Mouse (Mus musculus) heart, adult 8-10 months (tissue): ENCODE measurements around the gene Fbf1. TPM values are rescaled to one million over a fixed set of nuclear protein-coding genes. Genes with fewer than 3 reads are reported as not detected.

Source experiments
- DNase-seq: peaks from one replicate; pipeline ENCODE4 v3.0.0; 2022; ENCODE audit warnings: low spot score
- total RNA-seq, 4 experiments: library from RNA; stranded (reverse); gene quantifications; 2 replicates each; pipeline ENCODE4 v1.2.4; 2022

The Fbf1 gene
- total RNA-seq, 4 experiments from 2014 or later: 14.5 to 16.4 (median 15.2) TPM

DNA sequence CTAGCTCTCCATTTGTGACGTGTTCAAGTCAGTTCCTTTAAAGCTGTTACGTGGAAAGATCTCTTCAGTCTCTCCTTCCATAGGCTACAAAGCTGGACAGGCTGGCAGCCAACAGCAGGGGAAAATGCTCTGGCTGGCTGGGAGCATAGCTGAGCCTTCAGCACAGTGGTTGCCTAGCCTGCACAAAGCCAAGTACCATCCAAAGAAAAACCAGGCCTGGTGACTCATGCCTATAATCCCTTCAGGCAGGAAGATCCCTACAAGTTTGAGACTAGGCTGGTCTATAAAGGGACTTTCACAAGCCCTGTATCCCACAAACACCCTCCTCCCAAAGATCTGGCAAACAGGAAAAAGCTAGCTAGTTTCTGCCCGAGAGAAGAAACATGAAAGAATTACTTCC is 17.9 kb upstream of the Fbf1 start:
- DNase-seq: no peak

DNA sequence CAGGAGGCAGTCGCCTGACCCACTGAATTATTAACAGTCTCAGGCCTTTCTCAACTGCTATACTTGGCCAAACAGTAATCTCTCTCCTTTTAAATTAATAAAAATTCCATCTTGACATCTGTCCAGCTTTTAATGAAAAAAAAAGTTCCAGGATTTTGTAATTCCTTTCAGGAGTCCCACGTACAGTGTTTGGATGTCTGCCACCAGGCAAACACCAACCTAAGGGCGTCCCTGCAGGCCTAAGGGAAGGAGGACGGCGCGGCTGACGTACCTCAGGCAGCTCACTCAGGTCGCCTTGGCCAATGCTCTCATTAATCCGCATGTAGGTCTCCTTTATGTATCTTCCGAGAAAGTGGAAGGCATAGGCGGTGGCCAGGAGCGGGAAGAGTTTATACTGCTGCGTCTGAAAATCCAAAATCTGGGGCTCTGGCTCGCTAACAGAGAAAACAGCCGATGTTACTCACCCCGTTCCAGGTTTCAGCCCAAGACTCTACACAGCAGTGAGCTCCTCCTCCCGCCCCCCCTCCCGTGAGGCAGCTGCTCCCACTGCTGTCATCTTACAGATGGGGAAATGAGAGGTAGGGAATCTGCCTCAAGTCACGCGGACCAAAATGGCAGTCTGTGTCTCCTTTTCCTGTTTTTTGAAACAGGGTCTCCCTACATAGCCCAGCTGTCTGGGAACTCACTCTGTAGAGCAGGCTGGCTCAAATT is 10.6 kb upstream of the Fbf1 start:
- DNase-seq: no peak

DNA sequence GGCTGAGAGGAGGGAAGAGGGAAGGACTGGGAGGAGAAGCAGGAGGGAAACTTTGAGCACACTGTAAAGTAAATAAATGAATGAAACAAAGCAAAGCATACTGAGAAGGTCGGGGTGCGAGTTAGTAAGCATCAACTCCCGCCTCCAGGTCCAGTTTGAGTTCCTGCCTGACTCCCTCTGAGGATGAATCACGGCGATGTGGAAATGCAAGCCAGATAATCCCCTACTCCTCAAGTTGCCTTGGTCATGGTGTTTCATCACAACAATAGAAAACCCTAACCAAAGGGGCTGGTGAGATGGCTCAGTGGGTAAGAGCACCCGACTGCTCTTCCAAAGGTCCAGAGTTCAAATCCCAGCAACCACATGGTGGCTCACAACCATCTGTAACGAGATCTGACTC is 8.0 kb upstream of the Fbf1 start:
- DNase-seq: no peak

DNA sequence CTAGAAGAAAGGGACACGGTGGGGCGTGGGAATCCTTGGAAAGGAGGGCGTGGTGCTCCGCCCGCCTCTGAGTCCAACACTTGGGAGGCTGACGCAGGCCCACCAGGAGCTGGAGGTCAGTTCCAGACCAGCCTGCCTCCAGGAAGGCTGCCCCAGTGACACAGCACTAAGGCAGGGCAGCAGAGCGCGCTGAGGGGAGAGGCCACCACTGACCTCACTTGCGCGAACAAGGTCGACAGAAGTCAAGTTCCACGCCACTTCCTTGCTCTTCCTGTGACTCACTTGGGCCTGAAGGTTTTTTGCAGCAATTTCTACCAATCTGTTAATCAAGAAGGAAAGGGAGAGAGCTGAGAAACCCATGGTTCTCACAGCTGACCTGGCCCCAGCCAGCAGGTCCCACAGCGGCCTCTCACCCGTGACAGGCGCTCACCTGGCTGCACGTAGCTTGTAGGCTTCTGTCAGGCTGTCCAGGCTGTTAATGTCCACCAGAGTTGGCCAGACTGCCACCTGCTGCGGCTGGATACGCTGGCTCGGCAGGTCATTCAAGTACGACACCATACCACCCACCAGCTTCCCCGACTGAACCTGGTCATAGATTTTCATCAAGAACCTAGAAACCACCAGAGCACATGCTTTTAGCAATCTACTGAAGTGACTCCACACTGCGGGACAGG is 6.9 kb upstream of the Fbf1 start:
- DNase-seq: no peak

DNA sequence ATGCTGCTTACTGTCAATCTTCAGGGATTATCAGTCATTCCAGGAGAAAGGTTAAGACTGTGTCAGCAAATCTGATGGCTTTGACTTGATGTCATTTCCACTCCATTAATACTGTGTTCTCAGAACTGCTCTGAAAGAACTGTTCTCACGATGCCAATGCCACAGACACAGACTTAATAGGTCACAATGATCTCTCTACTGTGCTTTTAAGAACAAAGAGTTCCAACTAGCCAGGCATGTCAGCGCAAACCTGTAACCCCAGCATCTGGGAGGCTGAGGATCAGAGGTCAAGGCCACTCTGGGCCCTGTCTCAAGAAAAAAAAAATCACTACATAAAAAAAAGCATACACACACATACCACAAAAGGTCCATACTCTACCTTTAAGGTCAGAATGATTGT is 4.0 kb upstream of the Fbf1 start:
- no peak for DNase-seq

DNA sequence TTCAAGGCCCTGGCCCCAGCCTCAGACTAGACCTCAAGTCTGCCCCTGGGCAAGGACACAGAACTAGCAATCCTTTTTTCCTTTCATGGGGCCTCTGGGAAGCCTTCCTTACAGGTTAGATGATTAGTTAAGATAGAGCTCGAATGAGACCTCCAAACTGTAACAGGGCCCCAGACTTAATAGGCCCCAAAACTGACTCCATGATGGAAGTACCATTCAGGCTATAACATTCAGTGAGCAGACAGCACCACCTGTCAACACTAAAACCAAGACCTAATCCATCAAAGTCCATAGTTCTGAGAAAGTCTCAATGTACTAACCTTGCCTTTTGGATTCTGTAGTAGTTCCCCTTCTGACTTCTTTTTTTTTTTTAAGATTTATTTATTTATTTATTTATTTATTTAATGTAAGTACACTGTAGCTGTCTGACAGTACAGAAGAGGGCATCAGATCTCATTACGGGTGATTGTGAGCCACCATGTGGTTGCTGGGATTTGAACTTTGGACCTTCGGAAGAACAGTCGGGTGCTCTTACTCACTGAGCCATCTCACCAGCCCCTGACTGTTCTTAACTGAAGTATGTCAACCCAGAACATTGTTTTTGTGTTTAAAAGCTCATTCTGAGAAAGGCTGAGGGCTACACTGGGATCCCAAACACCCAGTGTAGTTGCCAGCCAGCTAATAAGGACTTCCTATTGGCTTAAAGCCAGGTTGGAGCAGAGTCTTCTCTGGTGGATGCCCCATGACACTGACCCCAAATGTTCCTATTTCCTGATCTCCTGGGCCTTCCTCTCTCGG is 2.2 kb upstream of the Fbf1 start:
- DNase-seq: no peak

DNA sequence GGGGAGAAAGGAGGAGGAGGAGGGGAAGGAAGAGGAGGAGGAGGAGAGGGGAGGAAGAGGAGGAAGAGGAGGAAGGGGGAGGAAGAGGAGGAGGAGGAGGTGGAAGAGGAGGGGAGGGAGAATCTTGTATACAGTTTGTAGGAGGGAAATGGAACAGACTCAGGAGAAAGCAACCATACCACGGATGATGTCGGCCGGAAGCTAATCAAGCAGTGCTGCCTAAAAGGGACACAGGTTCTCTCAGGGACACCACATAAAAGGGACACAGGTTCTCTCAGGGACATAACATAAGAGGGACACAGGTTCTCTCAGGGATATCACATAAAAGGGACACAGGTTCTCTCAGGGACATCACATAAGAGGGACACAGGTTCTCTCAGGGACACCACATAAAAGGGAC is 1.2 kb upstream of the Fbf1 start:
- no peak for DNase-seq

DNA sequence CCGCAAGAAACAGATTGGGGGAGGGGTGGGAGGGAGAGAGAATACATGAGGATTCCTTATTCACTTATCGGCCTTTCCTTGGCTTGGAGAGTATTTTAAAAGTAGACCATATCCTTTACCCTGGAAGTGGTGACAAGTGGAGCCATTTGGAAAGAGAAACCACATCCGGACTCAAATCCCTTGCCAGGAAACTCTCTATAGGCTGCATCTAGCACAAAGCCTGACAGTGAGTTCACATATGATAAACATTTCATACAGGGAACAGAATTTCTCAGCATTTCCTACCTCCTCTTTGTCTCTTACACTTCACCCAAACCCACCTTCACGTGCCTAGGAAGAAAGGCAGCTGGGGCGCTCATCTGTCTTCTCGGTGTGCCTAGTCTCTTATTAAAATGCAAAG is 734 bp downstream of the Fbf1 start:
- DNase-seq: no peak

DNA sequence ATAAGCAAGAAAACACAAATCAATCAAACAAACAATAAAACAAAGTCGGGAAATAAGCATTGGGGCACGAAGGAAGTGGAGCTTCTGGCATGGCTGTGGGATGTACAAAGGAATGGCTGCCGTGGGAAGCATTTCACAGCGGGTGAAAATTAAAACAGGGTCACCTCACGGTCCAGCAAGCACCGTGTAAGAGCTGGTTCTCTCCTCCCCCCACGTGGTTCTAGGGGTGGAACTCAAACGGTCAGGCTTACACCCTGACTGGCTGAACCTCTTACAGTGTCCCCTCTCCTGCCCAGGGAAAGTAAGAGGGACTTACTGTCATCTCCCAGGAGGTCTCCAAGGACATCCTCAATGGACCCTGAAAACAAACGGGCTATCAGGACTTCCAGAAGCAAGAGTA is 5.0 kb downstream of the Fbf1 start:
- no peak for DNase-seq

DNA sequence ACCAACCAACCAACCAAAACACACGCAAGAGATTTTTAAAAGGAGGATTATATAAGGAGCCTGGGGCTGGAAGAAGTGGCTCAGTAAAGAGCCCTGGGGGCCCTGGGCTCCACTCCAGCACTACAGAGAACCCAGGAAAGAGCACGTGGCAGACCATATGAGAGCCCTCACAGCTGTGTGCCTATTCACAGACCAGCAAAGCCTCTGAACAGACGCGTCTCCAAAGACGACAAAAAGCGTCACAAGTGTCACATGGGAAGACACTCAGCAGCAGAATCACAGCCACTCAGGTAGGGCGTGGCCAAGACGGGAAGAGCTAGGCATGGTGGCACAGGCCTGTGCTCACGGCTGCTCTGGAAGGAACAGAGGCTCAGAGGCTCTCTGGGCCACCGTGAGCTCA is 5.8 kb downstream of the Fbf1 start:
- DNase-seq: no peak

DNA sequence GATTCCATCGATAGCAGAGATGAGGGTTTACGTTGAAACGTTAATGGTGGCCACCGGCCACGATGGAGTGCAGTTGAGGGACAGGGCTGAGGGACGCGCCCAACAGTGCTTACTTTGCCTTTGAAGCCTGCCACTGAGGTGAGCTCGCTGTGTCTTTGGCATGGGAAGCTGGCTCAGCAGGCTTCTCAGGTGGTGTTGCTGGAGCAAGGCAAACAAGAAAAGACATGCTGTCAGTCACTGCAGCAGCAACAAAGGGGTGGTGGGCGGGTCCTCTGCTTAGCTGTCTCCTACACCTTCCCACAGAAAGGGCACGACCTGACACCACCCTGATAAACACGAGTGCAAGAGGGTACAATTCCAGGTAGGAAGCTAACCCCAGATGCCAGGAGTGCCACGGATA is 6.7 kb downstream of the Fbf1 start:
- DNase-seq: no peak

DNA sequence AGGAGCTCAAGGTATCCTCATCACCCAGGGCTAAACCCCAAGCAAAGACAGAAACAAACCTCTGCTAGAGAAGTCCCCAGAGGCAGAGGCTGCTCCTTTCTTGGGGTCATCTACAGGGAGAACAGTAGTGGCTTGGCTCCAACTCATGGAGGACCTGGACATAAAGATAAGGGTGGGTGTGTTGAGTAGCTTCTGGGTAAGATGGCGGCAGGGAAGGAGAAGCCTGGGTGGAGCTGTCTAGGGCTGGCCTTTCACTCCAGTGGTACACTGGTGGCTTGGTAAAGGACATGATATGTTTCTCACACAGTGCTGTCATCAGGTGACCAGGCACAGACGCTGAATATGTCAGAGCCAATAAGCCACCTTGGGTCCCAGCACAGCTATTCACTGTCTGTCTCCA is 17.0 kb downstream of the Fbf1 start:
- DNase-seq: no peak

DNA sequence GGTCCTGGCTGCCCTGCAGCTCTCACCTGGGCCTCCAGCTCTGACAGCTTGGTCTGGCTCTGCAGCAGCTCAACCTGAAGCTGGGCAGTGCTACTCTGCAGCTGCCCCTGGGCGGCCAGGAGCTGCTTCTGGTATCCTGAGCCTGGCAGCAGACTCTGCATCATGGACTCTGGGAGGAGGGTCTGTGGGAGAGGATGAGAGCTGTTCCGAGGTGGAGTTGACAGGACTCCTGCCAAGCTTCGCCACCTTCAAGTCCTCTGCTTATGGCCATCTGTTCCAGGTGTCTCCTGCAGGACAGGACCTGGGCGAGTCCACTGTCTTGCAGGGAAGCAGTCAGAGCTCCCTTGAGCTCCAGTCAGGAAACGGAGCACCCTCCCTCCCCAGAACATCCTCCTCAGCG is 18.6 kb downstream of the Fbf1 start:
- DNase-seq: no peak

DNA sequence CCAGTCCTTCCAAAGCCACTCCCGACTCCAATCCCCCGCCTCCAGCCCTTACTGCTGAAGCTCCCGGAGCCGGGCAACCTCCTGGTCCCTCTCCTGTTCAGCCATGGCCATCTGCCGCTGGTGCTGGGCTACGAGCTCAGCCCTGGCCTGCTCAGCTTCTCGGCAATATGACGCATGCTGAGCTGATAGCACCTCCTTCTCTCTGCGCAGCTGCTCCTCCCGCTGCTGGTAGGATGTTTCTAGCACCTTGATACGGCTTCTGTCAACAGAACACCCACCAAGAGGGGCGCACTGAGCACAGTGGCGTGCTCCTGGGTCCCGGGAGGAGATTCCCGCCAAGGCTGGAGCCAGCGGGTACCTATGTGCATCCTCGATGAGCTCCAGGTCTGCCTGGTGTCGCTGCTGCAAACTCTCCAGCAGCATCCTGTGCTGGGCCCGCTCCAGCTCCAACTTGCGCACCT is 19.2 kb downstream of the Fbf1 start:
- no peak for DNase-seq

DNA sequence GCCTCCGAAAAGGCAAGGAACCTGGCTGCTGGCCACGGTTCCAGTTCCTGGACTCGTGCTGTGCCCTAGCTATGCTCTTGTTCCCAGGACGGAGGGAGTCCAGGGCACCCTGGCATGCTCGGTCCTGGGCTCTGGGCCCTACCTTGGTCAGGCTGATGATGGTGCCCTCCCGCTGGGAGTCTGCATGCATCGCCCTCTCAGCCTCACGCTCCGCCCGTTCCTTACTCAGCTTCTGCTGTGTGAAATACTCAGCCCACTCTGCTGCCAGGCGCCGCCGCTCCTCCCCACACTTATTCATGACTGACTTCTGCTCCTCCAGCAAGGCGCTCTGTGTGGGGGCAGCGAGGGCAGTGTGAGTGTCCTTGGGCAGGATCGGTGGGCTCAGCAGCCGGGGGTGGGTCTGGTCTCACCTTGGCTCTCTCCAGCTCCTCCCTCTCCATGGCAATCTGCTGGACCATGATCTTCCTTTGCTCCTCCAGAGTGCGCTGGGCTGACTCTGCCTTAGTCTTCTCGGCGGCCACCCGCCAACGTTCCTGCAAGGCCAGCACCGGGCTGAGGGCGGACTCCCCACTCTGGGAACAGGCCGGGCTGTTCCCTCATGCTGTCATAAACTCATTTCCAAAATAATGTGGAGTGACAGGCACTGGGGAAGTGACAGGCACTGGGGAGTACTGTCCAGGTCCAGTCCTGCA is 21.5 kb downstream of the Fbf1 start:
- DNase-seq: no peak

DNA sequence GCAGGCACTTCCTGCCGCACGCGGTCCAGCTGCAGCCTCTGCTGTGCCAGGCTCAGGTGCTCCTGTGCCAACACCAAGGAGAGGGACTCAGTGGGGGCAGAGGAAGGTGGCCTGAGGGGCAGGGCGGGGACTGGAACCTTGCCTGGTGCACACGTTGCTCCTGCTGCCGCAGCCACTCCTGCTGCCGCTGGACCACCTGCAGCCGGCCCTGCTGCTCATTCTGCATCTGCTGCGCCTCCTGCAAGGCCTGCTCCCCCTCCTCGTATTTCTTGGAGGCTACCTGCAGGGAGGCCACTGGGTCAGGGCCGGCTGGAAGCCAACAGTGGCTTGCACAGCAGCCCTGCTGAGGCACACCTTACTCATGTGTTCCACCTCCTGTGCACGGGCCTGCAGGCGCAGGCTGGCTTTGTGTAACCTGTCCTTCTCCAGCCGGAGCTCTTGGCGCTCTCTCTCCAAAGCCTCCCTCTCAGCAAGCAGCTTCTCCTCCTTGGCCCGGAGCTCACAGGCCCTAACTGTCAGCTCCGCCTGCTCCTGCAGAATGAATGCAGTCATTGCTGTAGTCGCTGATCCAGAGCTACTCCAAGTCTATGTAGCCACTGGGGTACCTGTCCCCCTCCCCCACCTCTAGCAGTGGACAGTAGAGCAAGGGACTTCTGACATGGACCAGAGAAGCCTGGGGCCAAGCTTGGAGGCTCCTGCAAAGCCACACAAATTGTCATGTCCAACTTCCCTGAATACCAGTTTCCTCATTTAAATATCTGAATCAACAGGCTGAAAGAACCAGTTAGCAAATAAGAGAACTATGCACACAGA is 22.3 kb downstream of the Fbf1 start:
- DNase-seq: no peak

DNA sequence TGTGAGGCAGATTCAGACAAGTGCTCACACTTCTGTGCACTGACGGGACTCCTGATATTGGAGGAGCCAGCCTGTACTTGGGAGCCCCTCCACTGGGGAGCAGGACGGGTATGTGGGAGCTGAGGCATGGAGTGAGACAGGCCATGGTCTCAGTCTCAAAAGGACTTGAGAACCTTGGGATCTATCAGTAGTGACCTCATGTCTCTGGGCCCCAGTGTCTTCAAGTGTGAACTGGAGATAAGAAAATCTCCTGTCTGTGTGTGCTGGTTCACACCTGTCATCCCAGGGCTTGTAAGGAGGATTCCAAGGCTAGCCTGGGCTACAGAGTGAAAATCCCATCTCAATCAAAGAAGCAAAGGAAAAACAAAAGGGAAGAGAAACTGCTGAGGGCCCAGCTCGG is 24.5 kb downstream of the Fbf1 start:
- no peak for DNase-seq

DNA sequence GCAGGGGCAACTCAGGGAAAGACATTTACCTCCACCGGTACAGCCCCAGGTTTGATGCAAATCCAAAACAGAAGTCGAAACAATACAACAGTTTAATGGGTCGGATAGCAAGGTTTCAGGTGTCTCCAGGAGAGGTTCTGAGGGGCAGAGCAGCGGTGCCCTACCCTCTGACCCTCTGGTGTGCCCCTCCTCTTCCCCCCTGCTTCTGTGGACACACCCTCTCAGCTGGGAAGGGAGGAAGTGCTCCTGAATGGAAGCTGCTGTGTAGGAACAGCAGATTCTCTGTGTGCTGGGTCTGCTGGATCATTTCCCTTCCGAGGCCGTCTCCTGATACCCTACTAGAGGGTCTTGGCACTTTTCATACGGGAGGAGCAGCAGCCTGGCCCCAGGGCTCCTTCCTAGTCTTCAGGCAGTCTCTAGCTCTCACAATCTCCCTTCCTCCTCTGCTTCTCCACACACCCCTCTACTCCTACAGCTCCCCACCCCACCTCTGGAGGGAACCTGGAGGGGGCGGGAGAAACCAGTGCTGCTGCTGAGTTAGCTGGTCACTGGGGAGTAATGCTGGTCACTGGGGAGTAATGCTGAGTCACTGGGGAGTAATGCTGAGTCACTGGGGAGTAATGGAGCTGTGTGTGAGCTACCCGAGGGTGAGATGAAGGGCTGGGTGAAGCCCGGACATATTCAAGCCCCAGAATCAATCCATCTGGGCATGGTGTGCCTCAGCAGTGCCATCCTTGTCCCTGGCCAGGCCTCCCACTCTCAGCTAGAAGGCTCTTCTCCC is 25.6 kb downstream of the Fbf1 start:
- DNase-seq: no peak

DNA sequence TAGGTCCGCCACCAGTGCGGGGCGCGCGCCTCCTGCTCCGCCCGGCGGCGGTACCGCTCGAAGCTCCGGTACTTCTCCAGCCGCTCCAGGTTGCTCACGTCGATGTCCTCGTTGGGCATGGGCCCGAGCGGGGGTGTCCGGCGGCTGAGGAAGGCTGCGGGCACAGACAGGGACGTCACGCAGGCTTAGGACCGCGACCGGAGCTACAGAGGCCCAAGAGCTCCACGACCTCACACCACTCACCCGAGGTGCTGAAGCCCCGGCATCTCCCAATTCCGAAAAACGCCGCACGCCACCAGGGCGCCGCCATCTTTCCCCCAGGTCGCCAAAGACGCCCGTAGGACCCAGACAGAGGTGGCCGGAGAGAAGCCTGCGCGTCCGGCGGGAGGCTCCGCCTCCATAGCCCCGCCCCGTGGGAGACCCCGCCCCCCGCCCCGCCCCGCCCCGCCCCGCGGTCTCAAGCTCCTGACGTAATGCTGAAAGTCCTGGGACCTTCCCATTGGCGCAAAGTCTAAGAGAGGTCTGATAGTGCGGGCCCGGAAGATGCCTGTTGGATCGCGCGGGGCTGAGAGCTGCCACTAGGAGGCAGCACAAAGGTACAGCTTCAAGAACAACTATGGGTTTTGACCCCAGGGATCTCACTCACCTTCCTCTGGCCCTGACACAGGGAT is 29.4 kb downstream of the Fbf1 start, which contains the start of gene Mrpl38:
Gene Mrpl38, minus strand, starts transcription at position 401 of the 671 bp plus-strand sequence.
- peak; percentile 87 for DNase-seq

DNA sequence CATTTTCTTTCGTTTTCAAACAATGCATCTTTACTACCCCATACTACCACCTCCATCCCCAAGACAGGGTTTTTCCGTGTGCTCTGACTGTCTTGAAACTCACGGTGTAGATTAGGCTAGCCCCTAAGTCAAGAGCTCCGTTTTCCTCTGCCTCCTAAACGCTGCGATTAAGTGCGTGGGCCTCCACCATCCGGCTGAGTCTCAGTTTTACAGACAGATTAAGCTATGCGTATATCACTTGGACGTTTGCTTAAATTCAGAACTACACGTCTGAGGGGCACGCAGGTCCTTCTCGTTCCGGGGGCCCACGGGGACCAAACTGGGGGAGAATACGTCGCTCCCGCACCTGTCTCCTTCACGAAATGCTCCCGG is 29.9 kb downstream of the Fbf1 start:
- no peak for DNase-seq
